Mouse (Mus musculus) embryonic facial prominence, embryonic 13.5 days (tissue): Measurements from ENCODE around the gene Gm16253. TPM values are rescaled to one million over a fixed set of nuclear protein-coding genes. Genes with fewer than 3 reads are reported as not detected.
"Not testable (repeated sequence)": the region's sequence is repeated elsewhere in the genome, so short reads cannot be mapped to it uniquely, and the experiment has no call there.

Experiments used
- ATAC-seq: fragments of 200-750 bp; cut with Nextera tagmentation; 2 replicates; pipeline ENCODE4 v1.8.0; 2017; ENCODE audit warnings: low read depth; ENCODE audit not compliant: insufficient number of reproducible peaks, insufficient read depth, low FRiP score, low TSS enrichment
- H3K27ac ChIP-seq: fragments of 300-500 bp; sonication (generic); 2 replicates; pipeline ENCODE4 v1.5.1; 2015; ENCODE audit warnings: moderate library complexity, mild to moderate bottlenecking, inconsistent platforms
- H3K27me3 ChIP-seq: fragments of 300-500 bp; sonication (generic); 2 replicates; pipeline ENCODE4 v1.6.1; 2015; ENCODE audit warnings: mild to moderate bottlenecking, inconsistent platforms
- H3K36me3 ChIP-seq: fragments of 300-500 bp; sonication (generic); 2 replicates; pipeline ENCODE4 v1.6.1; 2015; ENCODE audit warnings: mild to moderate bottlenecking, inconsistent platforms
- H3K4me1 ChIP-seq: fragments of 300-500 bp; sonication (generic); 2 replicates; pipeline ENCODE4 v1.6.1; 2015; ENCODE audit warnings: inconsistent platforms
- H3K4me2 ChIP-seq: fragments of 300-500 bp; sonication (generic); 2 replicates; pipeline ENCODE4 v1.6.1; 2015; ENCODE audit warnings: moderate library complexity, mild to moderate bottlenecking, inconsistent platforms
- H3K4me3 ChIP-seq: fragments of 300-500 bp; sonication (generic); 2 replicates; pipeline ENCODE4 v1.5.1; 2015; ENCODE audit warnings: mild to moderate bottlenecking, inconsistent platforms
- H3K9ac ChIP-seq: fragments of 300-500 bp; sonication (generic); 2 replicates; pipeline ENCODE4 v1.6.1; 2015; ENCODE audit warnings: mild to moderate bottlenecking, inconsistent platforms
- H3K9me3 ChIP-seq: fragments of 300-500 bp; sonication (generic); 2 replicates; pipeline ENCODE4 v1.6.1; 2016; ENCODE audit warnings: inconsistent platforms
- WGBS: fragments of 180-500 bp; shearing (Covaris S2); methylation state at CpG from one replicate; pipeline ENCODE4 v1.1.7; 2015; ENCODE audit warnings: mixed read lengths; 5-methylcytosine and 5-hydroxymethylcytosine counted together
- polyA plus RNA-seq: library from polyadenylated mRNA; unstranded; fragments of >200 nt; fragmentation: Nextera tagmentation; extraction: Ambion mirVana; gene quantifications from 2 replicates; pipeline ENCODE4 v1.2.1, GENCODE M21; 2015

The Gm16253 gene
- polyA plus RNA-seq, 1 experiment from 2014 or later = 1.5 TPM

DNA sequence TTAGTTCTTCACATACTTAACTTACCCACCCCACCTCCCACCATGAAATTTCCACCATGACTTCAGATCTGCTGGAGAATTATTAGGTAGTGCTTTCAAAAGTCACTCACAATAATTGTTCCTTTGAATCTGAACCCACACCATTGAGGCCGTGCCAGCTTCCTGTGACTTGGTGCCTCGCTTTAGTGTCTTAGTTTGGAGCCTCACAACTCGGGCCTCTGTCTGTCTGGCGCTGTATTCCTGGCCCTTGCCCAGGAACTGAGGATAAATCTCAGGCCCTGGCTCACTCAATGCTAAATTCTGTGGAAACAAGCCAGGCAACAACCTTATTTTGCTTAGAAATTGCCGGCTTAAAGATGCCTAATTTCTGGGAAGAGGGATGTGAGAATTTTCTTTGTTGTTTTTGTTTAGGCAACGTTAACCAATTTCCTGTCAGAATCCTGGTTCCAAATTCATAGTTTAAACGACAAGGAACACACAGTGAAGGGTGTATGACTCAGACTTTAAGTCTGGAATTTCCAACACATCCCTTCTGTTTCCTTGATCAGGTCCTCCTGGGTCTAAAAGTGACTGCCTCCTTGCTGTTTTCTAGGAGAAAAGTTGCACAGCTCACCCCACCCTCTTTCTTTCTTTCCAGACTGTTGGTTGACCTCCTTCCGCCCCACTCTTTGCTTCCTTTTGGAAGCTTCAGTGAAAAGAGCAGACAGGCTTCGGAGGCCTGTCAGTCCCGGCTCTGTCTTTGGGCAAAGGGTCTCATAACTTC lies 25.3 kb downstream of the Gm16253 start:
- WGBS = 21% methylated on average over 10 of the region's 10 CpGs
- H3K9ac ChIP-seq = peak overlapping the region; percentile 88
- peak overlapping the region; percentile 70 for H3K4me3 ChIP-seq
- H3K27ac ChIP-seq = peak overlapping the region; percentile 96
- 0 out of 2 replicates have a peak, but pooled peaks cover 8% of the 10 kb centered on the region for H3K36me3 ChIP-seq
- no peak for ATAC-seq
- peaks cover 54% of the 10 kb centered on the region for H3K4me1 ChIP-seq
- peak overlapping the region; percentile 81 for H3K4me2 ChIP-seq
- H3K27me3 ChIP-seq = peaks cover 8% of the 10 kb centered on the region
- no peaks in the 10 kb centered on the region for H3K9me3 ChIP-seq

DNA sequence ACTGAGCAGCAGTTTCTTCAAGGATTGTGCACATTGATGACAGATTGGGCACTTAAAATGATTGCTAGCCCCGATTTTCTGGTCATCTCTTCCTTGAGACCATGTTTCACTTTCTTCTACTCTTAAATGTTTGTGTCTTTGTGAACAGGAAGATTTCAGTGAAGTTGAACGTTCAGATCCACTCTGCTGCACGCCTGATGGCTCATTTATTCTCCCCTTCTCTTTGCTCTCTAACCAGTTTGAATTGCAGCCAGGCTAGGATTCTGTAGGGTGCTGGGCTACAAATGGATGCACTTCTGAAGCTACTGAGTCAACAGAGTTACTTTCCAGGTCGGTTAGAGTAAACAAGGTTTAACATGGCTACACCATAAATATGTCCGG lies 25.9 kb downstream of the Gm16253 start:
- Histone ChIP-seq H3K4me3 (peak overlapping the region; percentile 70), H3K4me2 (peak overlapping the region; percentile 81), H3K9me3 (no peaks in the 10 kb centered on the region), H3K27ac (peak overlapping the region; percentile 96), H3K9ac (peak overlapping the region; percentile 88), H3K4me1 (peaks cover 48% of the 10 kb centered on the region), H3K36me3 (0 out of 2 replicates have a peak, but pooled peaks cover 8% of the 10 kb centered on the region), H3K27me3 (peaks cover 8% of the 10 kb centered on the region)
- no peak for ATAC-seq
- 42% methylated on average over 5 of the region's 5 CpGs for WGBS

DNA sequence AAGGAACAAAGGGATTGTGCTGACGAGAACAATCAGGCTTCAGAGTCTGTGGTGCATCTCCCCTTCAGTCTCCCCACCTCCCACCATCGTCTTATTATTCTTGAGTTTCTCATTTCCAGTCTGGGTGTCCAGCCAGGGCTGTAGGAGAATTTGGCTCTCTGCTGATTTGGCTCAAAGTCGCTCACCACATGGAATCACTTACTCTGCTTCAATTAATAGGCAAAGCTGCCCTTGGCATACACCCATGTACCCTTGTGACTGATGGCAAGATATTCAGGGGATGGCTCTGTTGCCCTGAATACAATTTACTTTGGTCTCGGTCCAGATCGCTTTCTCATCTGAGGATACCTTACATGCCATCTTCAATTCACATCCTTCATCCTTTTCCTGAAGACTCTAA lies 26.5 kb downstream of the Gm16253 start:
- peak overlapping the region; percentile 70 for H3K4me3 ChIP-seq
- 42% methylated on average over 5 of the region's 5 CpGs for WGBS
- no peak for ATAC-seq

DNA sequence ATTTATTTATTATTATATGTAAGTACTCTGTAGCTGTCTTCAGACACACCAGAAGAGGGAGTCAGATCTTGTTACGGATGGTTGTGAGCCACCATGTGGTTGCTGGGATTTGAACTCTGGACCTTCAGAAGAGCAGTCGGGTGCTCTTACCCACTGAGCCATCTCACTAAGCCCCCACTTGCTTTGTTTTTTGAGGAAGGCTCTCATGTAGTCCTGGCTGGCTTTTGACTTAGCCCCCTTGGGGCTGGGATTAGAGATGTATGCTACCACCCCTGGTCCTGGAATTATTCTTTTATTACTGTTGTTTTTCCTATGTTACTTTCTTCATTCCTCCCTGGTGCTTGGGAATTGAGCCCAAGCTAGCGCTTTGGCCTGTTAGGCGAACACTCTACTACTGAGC lies 29.2 kb downstream of the Gm16253 start:
- not testable (repeated sequence) for H3K9me3 ChIP-seq, H3K4me2 ChIP-seq, H3K27ac ChIP-seq, ATAC-seq, H3K9ac ChIP-seq, H3K4me3 ChIP-seq, H3K27me3 ChIP-seq
- Histone ChIP-seq H3K4me1 (peaks cover 27% of the 10 kb centered on the region), H3K36me3 (peaks cover 14% of the 10 kb centered on the region; the same call in 1 of the 2 replicates)
- WGBS = 89% methylated on average over 4 of the region's 4 CpGs

More for the DNA sequence above, 26.5 kb downstream of the Gm16253 start:
- Histone ChIP-seq H3K36me3 (0 out of 2 replicates have a peak, but pooled peaks cover 8% of the 10 kb centered on the region), H3K4me2 (peak overlapping the region; percentile 81), H3K27ac (peak overlapping the region; percentile 96), H3K4me1 (peaks cover 44% of the 10 kb centered on the region), H3K9me3 (no peaks in the 10 kb centered on the region), H3K27me3 (peaks cover 8% of the 10 kb centered on the region), H3K9ac (peak overlapping the region; percentile 88)

DNA sequence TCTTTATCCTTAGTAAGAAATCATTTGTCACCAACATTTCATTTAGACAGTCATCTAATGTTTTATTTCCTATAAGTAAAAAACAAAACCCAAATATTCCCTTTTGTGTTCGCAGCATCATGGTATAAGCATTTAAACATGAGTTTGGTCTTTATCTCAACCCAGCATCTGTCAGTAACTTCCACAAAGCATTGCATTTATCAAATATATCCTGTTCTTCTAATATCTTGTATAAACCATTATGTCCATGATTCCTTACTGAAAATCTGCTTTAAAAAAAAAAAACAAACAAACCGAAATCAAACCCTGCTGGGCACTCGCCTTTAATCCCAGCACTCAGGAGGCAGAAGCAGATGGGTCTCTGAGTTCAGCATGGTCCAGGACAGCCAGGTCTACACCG lies 29.8 kb downstream of the Gm16253 start:
- H3K9ac ChIP-seq = no peak overlapping the region
- ATAC-seq = no peak
- H3K36me3 ChIP-seq = peaks cover 14% of the 10 kb centered on the region; the same call in 1 of the 2 replicates
- no peak overlapping the region for H3K4me2 ChIP-seq
- WGBS = 88% methylated on average over 4 of the region's 4 CpGs
- no peak overlapping the region for H3K27ac ChIP-seq
- H3K9me3 ChIP-seq = no peaks in the 10 kb centered on the region
- H3K4me3 ChIP-seq = no peak overlapping the region
- H3K4me1 ChIP-seq = peaks cover 27% of the 10 kb centered on the region
- no peaks in the 10 kb centered on the region for H3K27me3 ChIP-seq

DNA sequence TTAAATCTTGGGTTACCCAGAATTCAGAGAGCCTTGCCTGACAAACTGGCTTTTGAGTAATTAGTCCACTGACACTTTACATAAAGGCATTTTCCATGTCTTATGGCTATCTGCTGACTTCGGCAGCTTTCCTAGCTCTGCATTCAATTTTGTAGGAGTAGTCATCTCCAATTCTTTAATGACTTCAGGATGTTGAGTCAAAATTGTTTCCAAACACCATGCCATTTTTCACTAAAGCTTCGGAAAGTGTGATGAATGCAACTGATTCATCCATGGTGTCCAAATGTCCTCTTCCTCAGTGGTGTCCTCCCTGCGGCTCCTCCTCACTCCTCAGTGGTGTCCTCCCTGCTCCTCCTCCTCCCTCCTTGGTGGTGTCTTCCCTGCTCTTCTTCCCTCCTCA lies 41.2 kb downstream of the Gm16253 start:
- Histone ChIP-seq H3K4me1 (peaks cover 6% of the 10 kb centered on the region; the same call in 1 of the 2 replicates), H3K36me3 (peaks cover 70% of the 10 kb centered on the region), H3K4me2 (no peak overlapping the region), H3K27ac (no peak overlapping the region), H3K4me3 (no peak overlapping the region), H3K27me3 (no peaks in the 10 kb centered on the region), H3K9ac (no peak overlapping the region), H3K9me3 (no peaks in the 10 kb centered on the region)
- 48% methylated on average over 3 of the region's 3 CpGs for WGBS
- no peak for ATAC-seq

DNA sequence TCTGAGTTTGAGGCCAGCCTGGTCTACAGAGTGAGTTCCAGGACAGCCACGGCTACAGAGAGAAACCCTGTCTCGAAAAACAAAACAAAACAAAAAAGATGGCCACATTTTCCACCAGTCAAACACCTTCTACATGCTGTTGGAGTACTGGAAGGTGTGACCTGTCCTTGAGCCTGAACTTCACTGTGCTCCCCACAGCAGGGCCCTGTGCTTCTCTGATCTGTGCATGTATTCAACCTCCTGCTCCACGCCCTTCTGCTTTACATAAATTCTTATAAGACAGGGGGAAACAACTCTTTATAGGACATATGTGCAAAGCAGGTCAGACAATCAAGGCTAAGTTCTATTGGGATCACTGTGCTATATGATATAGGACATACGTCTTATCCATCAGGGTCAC lies 46.4 kb downstream of the Gm16253 start:
- H3K9ac ChIP-seq = no peak overlapping the region
- ATAC-seq = no peak
- WGBS = 89% methylated on average over 4 of the region's 4 CpGs
- no peak overlapping the region for H3K4me2 ChIP-seq
- no peak overlapping the region for H3K4me3 ChIP-seq
- H3K4me1 ChIP-seq = no peaks in the 10 kb centered on the region
- no peak overlapping the region for H3K27ac ChIP-seq
- peaks cover 64% of the 10 kb centered on the region for H3K36me3 ChIP-seq
- H3K27me3 ChIP-seq = no peaks in the 10 kb centered on the region
- no peaks in the 10 kb centered on the region for H3K9me3 ChIP-seq

DNA sequence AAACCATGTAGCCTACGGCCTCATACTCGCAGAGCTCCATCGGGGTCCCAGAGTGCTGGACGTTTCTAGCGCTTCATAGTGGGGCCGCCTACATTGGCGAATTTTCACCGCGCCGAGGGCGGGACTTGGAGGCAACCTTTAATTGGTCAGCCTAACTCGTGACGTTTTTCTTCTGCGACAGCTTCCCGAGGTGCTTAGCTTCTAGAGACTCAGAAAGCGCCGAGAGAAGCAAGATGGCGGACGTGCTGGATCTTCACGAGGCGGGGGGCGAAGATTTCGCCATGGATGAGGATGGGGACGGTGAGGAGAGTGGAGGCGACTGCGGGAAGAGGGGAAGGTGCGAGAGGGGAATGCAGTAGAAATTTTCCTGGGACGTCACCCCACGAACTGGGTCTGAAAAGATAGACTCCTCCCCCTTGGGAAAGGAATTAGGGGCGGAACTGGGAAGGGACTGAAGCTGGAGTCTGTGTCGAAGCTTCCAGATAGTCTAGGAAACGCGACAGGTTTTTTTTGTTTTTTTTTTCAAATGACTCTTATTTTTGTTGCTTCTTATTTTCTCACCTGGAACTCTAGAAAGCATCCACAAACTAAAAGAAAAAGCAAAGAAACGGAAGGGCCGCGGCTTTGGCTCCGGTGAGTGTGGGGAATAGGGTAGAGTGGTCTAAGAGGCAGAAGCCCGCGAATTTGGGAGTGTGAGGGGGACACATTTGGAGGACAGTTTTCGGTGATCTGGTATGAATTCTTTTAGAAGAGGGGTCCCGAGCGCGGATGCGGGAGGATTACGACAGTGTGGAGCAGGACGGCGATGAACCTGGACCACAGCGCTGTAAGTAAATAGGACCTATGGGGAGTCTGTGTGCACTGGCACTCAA lies 53.2 kb downstream of the Gm16253 start, which contains the start of gene Rbm8a:
Gene Rbm8a, plus strand, starts transcription at position 205 of the 872 bp plus-strand sequence.
- under 1% methylated on average over 48 of the region's 48 CpGs for WGBS
- peak; percentile 89 for ATAC-seq
- peak within 1 kb of the TSS; percentile 78 for H3K4me2 ChIP-seq
- H3K9ac ChIP-seq = peak within 1 kb of the TSS; percentile 85
- no peaks in the 10 kb centered on the region for H3K27me3 ChIP-seq
- peaks cover 17% of the 10 kb centered on the region for H3K4me1 ChIP-seq
- H3K4me3 ChIP-seq = peak within 1 kb of the TSS; percentile 70
- peaks cover 39% of the 10 kb centered on the region for H3K36me3 ChIP-seq
- H3K9me3 ChIP-seq = no peaks in the 10 kb centered on the region
- H3K27ac ChIP-seq = peak within 1 kb of the TSS; percentile 82

Other genes with a start within 250 kb of the Gm16253 start
- 0.20 TPM in 1 of 2 replicates, not detected in the other for gene BC107364, start 124.7 kb upstream of the Gm16253 start, polyA plus RNA-seq
- gene Hfe2, start 51.8 kb upstream of the Gm16253 start, polyA plus RNA-seq = 1.5 and 1.9 TPM in 2 replicates
- 113 and 137 TPM in 2 replicates for gene Txnip, start 19.0 kb upstream of the Gm16253 start, polyA plus RNA-seq
- gene Polr3gl, start 17.2 kb downstream of the Gm16253 start, polyA plus RNA-seq = 53.7 and 56.7 TPM in 2 replicates
- gene Ankrd34a, start 19.7 kb downstream of the Gm16253 start, polyA plus RNA-seq = 3.1 and 3.2 TPM in 2 replicates
- 8.8 and 9.3 TPM in 2 replicates for gene Lix1l, start 24.2 kb downstream of the Gm16253 start, polyA plus RNA-seq
- gene Rbm8a, start 52.9 kb downstream of the Gm16253 start, polyA plus RNA-seq = 148 and 157 TPM in 2 replicates
- gene Pex11b, start 58.4 kb downstream of the Gm16253 start, polyA plus RNA-seq = 63.5 and 66.8 TPM in 2 replicates
- 0.22 and 0.58 TPM in 2 replicates for gene Gm42957, start 58.5 kb downstream of the Gm16253 start, polyA plus RNA-seq
- gene Itga10, start 68.6 kb downstream of the Gm16253 start, polyA plus RNA-seq = 3.5 and 3.8 TPM in 2 replicates
- gene Ankrd35, start 93.1 kb downstream of the Gm16253 start, polyA plus RNA-seq = 1.3 and 2.1 TPM in 2 replicates
- 71.5 and 75.2 TPM in 2 replicates for gene Pias3, start 119.4 kb downstream of the Gm16253 start, polyA plus RNA-seq
- 13.5 and 16.5 TPM in 2 replicates for gene Nudt17, start 131.6 kb downstream of the Gm16253 start, polyA plus RNA-seq
- gene Polr3c, start 150.6 kb downstream of the Gm16253 start, polyA plus RNA-seq = 33.3 and 34.5 TPM in 2 replicates
- 47.9 and 53.1 TPM in 2 replicates for gene Rnf115, start 150.7 kb downstream of the Gm16253 start, polyA plus RNA-seq